Mouse (Mus musculus) liver, adult 2 months (tissue): ENCODE results near the gene Prdm9.

Experiments
- CTCF ChIP-seq: fragments of 200-500 bp; IDR thresholded peaks from 2 replicates; pipeline ENCODE4 v1.5.1; 2011; ENCODE audit warnings: low read depth, low read length, control low read depth
- POLR2A ChIP-seq: fragments of 200-500 bp; IDR thresholded peaks from 2 replicates; pipeline ENCODE4 v1.6.1; 2011; ENCODE audit warnings: low read length, control low read depth; ENCODE audit not compliant: insufficient read depth; ENCODE audit errors: extremely low read depth

DNA sequence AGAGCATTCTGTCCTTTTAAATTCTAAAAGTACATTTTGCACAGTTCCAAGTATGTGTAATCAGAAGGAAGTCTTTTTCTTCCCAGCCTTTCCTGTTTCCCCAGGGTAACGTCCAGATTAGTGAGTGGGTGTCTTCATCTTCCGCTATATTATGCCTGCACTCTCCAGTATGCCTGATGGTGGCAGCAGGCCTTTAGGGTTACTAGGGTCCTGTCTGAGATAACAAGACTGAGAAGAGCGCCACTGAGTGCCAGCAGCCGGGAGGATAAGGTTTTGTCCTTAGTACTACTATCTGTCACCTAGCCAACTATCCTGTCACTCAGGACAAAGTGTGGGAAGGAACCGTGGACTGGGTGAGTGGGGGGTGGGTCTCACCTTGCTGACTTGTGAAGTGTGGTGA lies 46.4 kb downstream of the Prdm9 start:
- no peak for TF ChIP-seq CTCF
- TF ChIP-seq POLR2A = no peak
